Mouse (Mus musculus) limb, embryonic 11.5 days (tissue): ENCODE data around the gene Olfr68. TPM values are rescaled to one million over a fixed set of nuclear protein-coding genes. Genes with fewer than 3 reads are reported as not detected.
"Not testable (repeated sequence)": the region's sequence is repeated elsewhere in the genome, so short reads cannot be mapped to it uniquely, and the experiment has no call there.

ENCODE experiments used
- ATAC-seq: fragments of 200-750 bp; cut with Nextera tagmentation; 2 replicates; pipeline ENCODE4 v1.8.0; 2017; ENCODE audit warnings: low read depth; ENCODE audit not compliant: insufficient number of reproducible peaks, low FRiP score, low TSS enrichment
- DNase-seq: peaks from one replicate; pipeline ENCODE4 v3.0.0-alpha.2; 2015; ENCODE audit warnings: low spot score
- H3K27ac ChIP-seq: fragments of 300-500 bp; sonication (generic); replicated peaks from 2 replicates; pipeline ENCODE4 v1.5.1; 2014; ENCODE audit warnings: low read depth, mild to moderate bottlenecking, low read length
- H3K27me3 ChIP-seq: fragments of 300-500 bp; sonication (generic); 2 replicates; pipeline ENCODE4 v1.6.1; 2014; ENCODE audit warnings: mild to moderate bottlenecking, low read length, mixed read lengths; ENCODE audit not compliant: control insufficient read depth, insufficient read depth
- H3K36me3 ChIP-seq: fragments of 300-500 bp; sonication (generic); 2 replicates; pipeline ENCODE4 v1.6.1; 2014; ENCODE audit warnings: mild to moderate bottlenecking, low read length, moderate library complexity, mixed read lengths; ENCODE audit not compliant: control insufficient read depth, insufficient read depth
- H3K4me1 ChIP-seq: fragments of 300-500 bp; sonication (generic); 2 replicates; pipeline ENCODE4 v1.6.1; 2014; ENCODE audit warnings: low read length, mixed read lengths; ENCODE audit not compliant: control insufficient read depth, insufficient read depth
- H3K4me2 ChIP-seq: fragments of 300-500 bp; sonication (generic); 2 replicates; pipeline ENCODE4 v1.6.1; 2014; ENCODE audit warnings: low read depth, mild to moderate bottlenecking, moderate library complexity; ENCODE audit not compliant: severe bottlenecking
- H3K4me3 ChIP-seq: fragments of 300-500 bp; sonication (generic); 2 replicates; pipeline ENCODE4 v1.5.1; 2014; ENCODE audit warnings: low read depth, low read length
- H3K9ac ChIP-seq: fragments of 300-500 bp; sonication (generic); 2 replicates; pipeline ENCODE4 v1.6.1; 2014; ENCODE audit warnings: mild to moderate bottlenecking, low read length
- H3K9me3 ChIP-seq: fragments of 300-500 bp; sonication (generic); 2 replicates; pipeline ENCODE4 v1.6.1; 2016; ENCODE audit warnings: low read length; ENCODE audit not compliant: control insufficient read depth
- WGBS: fragments of 180-500 bp; shearing (Covaris S2); extraction: QIAGEN DNeasy Blood & Tissue Kit; methylation state at CpG from one replicate; pipeline ENCODE4 v1.1.7; 2014; 5-methylcytosine and 5-hydroxymethylcytosine counted together
- polyA plus RNA-seq: library from polyadenylated mRNA; unstranded; fragments of >200 nt; fragmentation: Nextera tagmentation; extraction: Ambion mirVana; gene quantifications from 2 replicates; pipeline ENCODE4 v1.2.1, GENCODE M21; 2014

The Olfr68 gene
- polyA plus RNA-seq, 1 experiment from 2014 or later = not detected

DNA sequence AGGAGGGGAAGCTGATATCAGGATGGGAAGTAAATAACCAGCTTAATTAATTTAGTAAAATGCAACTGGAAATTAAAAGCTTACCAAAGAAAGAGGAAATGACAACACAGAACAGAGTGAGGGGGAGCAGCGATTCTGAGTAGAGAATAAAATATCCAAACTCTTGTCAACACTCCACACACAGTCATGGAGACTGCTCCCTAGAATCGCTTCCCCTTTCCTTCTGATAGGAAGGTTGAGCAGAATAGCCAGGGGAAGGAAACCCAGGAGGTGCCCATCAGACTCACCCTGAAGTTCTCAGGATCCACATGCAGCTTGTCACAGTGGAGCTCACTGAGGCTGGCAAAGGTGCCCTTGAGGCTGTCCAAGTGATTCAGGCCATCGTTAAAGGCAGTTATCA is 33.7 kb upstream of the Olfr68 start:
- H3K27me3 ChIP-seq, H3K4me2 ChIP-seq, ATAC-seq, H3K4me3 ChIP-seq, H3K9ac ChIP-seq, DNase-seq, H3K9me3 ChIP-seq, H3K4me1 ChIP-seq, H3K36me3 ChIP-seq, H3K27ac ChIP-seq: not testable (repeated sequence)
- WGBS = no CpG with 5 or more reads among the region's 3 CpGs

DNA sequence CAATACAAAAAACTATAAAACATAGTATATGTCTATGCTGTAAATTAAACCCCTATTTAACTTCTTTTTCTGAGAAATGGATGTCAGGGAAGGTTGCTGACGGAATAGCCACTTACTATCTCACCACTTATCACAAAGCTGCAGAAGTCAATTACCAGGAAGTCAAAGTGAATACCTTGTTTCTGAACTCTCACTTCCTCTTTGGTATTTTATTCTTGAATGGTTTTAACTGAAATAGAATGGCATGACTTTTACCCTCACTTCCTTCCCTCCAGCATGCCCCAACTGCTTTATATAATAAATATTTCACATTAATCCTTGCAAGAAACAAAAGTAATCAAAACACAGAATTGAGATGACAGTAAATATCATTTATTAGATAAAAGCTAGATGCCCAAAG is 32.7 kb upstream of the Olfr68 start:
- Histone ChIP-seq H3K36me3 (no peaks in the 10 kb centered on the region), H3K27me3 (no peaks in the 10 kb centered on the region), H3K9me3 (no peaks in the 10 kb centered on the region), H3K9ac (no peak overlapping the region), H3K4me2 (no peak overlapping the region), H3K27ac (no peak overlapping the region), H3K4me3 (no peak overlapping the region), H3K4me1 (no peaks in the 10 kb centered on the region)
- ATAC-seq (no peak), DNase-seq (no peak)
- WGBS = 78% methylated on average over 1 of the region's 1 CpGs

DNA sequence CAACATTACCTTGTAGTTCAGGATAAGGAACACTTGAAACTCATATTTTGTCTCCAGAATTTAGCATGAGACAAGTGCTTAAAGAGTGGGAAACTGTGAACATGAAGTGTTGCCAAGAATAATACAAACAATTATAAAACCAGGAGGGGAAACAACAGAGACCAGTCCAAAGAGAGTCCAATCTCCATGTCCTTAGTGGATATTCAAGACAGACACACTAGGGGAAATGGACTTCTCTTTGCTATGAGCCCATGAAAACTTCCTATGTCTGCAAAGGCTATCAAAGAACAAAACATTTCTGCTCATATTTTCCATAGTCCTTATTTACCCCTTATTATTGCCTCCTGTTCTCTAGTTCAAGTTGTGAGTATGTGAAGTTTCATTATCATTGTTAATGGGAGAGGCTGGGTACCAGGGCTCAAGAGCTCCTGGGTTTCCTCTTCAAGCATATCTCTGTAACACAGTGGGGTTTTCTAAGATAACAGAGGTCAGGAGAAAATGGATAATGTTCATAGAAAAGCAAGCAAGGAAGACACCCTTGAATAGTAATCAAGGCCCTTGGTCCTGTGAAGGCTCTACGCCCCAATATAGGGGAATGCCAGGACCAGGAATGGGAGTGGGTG is 31.8 kb upstream of the Olfr68 start:
- DNase-seq = no peak
- no peak for ATAC-seq
- no peaks in the 10 kb centered on the region for H3K4me1 ChIP-seq
- H3K36me3 ChIP-seq = no peaks in the 10 kb centered on the region
- H3K27ac ChIP-seq = no peak overlapping the region
- no peak overlapping the region for H3K9ac ChIP-seq
- no peak overlapping the region for H3K4me2 ChIP-seq
- H3K9me3 ChIP-seq = no peaks in the 10 kb centered on the region
- WGBS = 85% methylated on average over 1 of the region's 1 CpGs
- no peak overlapping the region for H3K4me3 ChIP-seq
- no peaks in the 10 kb centered on the region for H3K27me3 ChIP-seq

DNA sequence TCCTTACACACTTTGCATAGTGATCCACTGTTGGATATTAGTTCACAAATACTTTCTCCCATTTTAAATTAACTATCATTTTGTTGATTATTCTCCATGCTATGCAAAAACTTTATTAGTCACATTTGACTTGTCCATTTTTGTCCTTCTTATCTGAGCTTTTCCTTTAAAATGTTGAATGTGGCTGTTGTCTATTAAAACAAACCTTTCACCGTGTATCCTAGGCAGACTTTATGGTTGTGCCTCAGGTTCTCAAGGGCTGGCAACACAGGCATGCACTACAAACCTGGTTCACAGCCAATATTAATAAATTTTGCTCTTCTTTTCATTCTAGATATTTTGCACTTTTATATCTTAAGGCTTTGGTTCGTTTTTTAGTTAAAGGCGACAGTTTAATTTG is 31.2 kb upstream of the Olfr68 start:
- no peak overlapping the region for H3K27ac ChIP-seq
- 82% methylated on average over 3 of the region's 3 CpGs for WGBS

DNA sequence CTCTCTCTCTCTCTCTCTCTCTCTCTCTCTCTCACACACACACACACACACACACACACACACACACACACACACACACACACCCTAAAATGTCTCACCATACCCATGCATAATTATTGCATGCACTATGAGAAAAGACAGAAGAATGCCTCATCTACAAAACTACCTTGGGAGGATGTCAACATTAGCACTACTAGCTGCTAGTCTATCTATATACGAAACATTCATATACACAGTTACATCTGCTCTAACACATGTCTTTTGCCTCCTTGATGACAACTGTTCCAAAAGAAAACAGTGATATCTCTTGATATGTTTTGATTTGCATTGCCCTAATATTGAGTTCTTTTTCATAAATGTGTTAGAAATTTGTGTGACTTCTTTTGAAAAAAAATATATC is 30.8 kb upstream of the Olfr68 start:
- no peak overlapping the region for H3K4me2 ChIP-seq
- no peaks in the 10 kb centered on the region for H3K9me3 ChIP-seq
- H3K4me1 ChIP-seq = no peaks in the 10 kb centered on the region
- no peaks in the 10 kb centered on the region for H3K36me3 ChIP-seq
- no peak for DNase-seq
- H3K27me3 ChIP-seq = no peaks in the 10 kb centered on the region
- WGBS = 80% methylated on average over 1 of the region's 1 CpGs
- no peak overlapping the region for H3K4me3 ChIP-seq
- H3K27ac ChIP-seq = no peak overlapping the region
- ATAC-seq = no peak
- no peak overlapping the region for H3K9ac ChIP-seq

More for the DNA sequence above, 31.2 kb upstream of the Olfr68 start:
- H3K9ac ChIP-seq = no peak overlapping the region
- H3K4me1 ChIP-seq = no peaks in the 10 kb centered on the region
- no peak for DNase-seq
- no peak overlapping the region for H3K4me3 ChIP-seq
- no peaks in the 10 kb centered on the region for H3K36me3 ChIP-seq
- no peaks in the 10 kb centered on the region for H3K27me3 ChIP-seq
- ATAC-seq = no peak
- no peak overlapping the region for H3K4me2 ChIP-seq
- H3K9me3 ChIP-seq = no peaks in the 10 kb centered on the region

DNA sequence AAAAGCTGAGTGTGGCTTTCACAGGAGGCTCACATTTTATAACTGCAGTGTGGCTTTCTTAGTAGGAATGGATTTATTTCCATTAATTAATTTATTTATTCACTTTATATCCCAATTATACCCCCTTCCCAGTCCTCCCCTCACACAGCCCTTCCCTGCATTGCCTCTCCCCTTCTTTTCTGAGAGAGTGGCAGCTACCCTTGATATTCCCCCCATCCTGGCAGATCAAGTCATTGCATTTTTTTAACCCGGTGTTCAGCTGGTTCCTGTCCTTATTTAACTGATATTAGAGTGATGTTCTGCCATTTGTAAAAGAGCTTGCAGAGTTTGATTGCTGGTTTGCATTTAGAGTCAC is 30.3 kb upstream of the Olfr68 start:
- Histone ChIP-seq H3K9me3 (no peaks in the 10 kb centered on the region), H3K4me3 (no peak overlapping the region), H3K9ac (no peak overlapping the region), H3K4me1 (no peaks in the 10 kb centered on the region), H3K27ac (no peak overlapping the region), H3K36me3 (no peaks in the 10 kb centered on the region), H3K27me3 (no peaks in the 10 kb centered on the region), H3K4me2 (no peak overlapping the region)
- no peak for DNase-seq
- WGBS = 67% methylated on average over 1 of the region's 1 CpGs
- ATAC-seq = no peak

DNA sequence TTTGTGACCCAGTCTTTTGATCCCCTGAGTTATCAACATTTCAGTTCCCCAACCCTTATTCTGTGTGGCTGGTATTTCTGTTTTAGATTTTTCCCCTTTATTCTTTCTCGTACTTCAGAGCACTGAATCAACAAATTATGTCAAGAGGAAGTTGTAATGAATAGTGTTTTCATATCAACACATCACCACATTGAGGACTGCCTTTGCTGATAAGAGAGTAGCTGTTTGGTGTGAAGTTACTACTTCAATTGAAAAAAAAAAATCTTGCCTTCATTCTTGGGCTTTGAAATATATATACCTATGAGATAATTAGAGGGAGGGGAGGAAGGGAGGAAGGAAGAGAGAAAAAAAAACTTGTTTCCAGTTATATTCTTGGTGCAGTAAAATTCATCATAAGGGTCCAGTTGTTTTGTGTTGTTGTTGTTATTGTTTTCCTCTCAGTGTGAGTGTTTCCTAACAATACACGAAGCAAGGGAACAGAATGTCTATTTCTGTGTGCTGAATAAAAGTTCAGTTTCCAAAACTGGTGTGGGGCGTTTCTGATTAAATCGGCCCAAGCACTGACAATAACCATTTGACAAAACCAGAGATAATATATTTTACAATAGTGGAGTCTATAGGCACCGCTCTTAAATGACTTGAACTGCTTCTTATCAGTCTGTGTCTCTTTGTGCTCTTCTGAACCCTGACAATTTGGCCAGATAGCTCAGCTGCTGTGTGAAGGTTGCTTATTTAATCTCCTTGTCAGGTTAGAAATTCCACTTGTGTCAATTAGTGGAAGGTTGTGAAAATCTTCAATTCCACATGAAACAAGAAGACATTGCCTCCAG is 29.7 kb upstream of the Olfr68 start:
- WGBS = 68% methylated on average over 5 of the region's 5 CpGs

DNA sequence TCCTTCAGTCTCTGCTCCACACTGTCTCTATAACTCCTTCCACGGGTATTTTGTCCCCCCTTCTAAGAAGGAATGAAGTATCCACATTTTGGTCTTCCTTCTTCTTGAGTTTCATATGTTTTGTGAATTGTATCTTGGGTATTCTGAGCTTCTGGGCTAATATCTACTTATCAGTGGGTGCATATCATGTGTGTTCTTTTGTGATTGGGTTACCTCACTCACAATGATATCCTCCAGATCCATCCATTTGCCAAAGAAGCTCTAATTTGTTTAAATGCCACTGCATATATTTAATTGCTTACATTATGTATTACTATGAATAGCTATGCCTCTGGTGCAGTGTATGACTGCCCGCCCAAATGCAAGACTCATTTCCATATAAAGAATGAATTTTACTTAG is 28.6 kb upstream of the Olfr68 start:
- not testable (repeated sequence) for H3K4me2 ChIP-seq, H3K9me3 ChIP-seq, H3K4me1 ChIP-seq, DNase-seq, H3K36me3 ChIP-seq, H3K4me3 ChIP-seq, H3K27ac ChIP-seq, H3K27me3 ChIP-seq, H3K9ac ChIP-seq, ATAC-seq
- whole genome bisulfite sequencing = 77% methylated on average over 2 of the region's 2 CpGs

More for the DNA sequence above, 29.7 kb upstream of the Olfr68 start:
- H3K27me3 ChIP-seq = no peaks in the 10 kb centered on the region
- H3K27ac ChIP-seq = no peak overlapping the region
- H3K4me3 ChIP-seq = no peak overlapping the region
- no peaks in the 10 kb centered on the region for H3K4me1 ChIP-seq
- H3K9ac ChIP-seq = no peak overlapping the region
- no peak overlapping the region for H3K4me2 ChIP-seq
- DNase-seq (no peak), ATAC-seq (no peak)
- no peaks in the 10 kb centered on the region for H3K36me3 ChIP-seq
- no peaks in the 10 kb centered on the region for H3K9me3 ChIP-seq
